Mouse (Mus musculus) hindbrain, embryonic 10.5 days (tissue): ENCODE data around the gene Cyp1a1. TPM values are rescaled to one million over a fixed set of nuclear protein-coding genes. Genes with fewer than 3 reads are reported as not detected.

Source experiments
- DNase-seq: peaks from one replicate; pipeline ENCODE4 v3.0.0-alpha.2; 2017; ENCODE audit warnings: low spot score
- H3K27ac ChIP-seq: fragments of 300-500 bp; sonication (generic); 2 replicates; pipeline ENCODE4 v1.5.1; 2016; ENCODE audit warnings: mild to moderate bottlenecking, moderate library complexity
- H3K27me3 ChIP-seq: fragments of 300-500 bp; sonication (generic); 2 replicates; pipeline ENCODE4 v1.6.1; 2016; ENCODE audit warnings: mild to moderate bottlenecking; ENCODE audit not compliant: poor library complexity, insufficient read depth, severe bottlenecking
- H3K36me3 ChIP-seq: fragments of 300-500 bp; sonication (generic); 2 replicates; pipeline ENCODE4 v1.6.1; 2016; ENCODE audit warnings: mild to moderate bottlenecking, moderate library complexity
- H3K4me1 ChIP-seq: fragments of 300-500 bp; sonication (generic); replicated peaks from 2 replicates; pipeline ENCODE4 v1.6.1; 2016; ENCODE audit warnings: mild to moderate bottlenecking
- H3K4me3 ChIP-seq: fragments of 300-500 bp; sonication (generic); 2 replicates; pipeline ENCODE4 v1.5.1; 2016; ENCODE audit warnings: mild to moderate bottlenecking, moderate library complexity
- H3K9me3 ChIP-seq: fragments of 300-500 bp; sonication (generic); 2 replicates; pipeline ENCODE4 v1.6.1; 2016; ENCODE audit warnings: mild to moderate bottlenecking, moderate library complexity
- WGBS: fragments of 180-500 bp; shearing (Covaris S2); methylation state at CpG from one replicate; pipeline ENCODE4 v1.1.7; 2016; 5-methylcytosine and 5-hydroxymethylcytosine counted together
- polyA plus RNA-seq: library from polyadenylated mRNA; unstranded; fragments of >200 nt; fragmentation: Nextera tagmentation; extraction: Ambion mirVana; gene quantifications from 2 replicates; pipeline ENCODE4 v1.2.1, GENCODE M21; 2016

Cyp1a1 gene
- polyA plus RNA-seq, 1 experiment from 2014 or later: not detected

DNA sequence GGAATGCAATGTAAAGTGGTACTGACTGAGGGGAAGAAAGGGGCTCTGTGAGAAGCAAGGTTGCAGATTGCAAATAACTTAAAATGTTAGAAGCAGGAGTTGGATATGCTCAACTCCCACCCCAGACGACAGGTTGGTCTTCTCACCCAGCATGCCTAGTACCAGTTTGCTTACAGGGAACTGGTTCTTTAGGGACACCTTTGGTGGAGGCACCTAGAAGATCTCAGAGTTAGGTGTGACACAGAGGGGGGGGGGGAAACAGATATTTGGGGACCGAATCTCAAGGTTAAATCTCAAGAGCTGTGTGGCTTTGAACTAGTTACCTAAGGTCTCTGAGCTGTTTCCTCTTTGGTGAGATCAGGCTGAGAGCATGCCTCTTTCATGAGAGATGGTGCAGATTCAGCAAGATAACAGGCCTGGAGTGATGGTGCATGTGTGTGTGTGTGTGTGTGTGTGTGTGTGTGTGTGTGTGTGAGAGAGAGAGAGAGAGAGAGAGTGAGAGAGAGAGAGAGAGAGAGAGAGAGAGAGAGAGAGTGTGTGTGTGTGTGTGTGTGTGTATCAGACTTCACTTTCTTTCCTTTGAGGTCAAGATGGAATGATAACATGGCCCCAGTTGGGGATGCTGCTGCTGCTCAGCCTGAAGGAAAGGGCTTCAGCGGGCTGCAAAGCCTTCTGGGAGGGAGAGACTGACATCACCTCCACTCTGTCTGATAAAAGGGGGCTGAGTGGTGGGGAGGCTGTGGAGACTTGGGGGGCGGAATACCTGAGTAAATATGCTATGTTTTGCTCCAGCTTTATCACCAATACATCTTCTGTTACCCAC lies 40.2 kb upstream of the Cyp1a1 start:
- no peaks in the 10 kb centered on the region for H3K9me3 ChIP-seq
- peaks cover 4% of the 10 kb centered on the region for H3K36me3 ChIP-seq
- H3K27ac ChIP-seq: no peak overlapping the region
- WGBS: 71% methylated on average over 4 of the region's 4 CpGs
- no peak overlapping the region for H3K4me3 ChIP-seq
- H3K27me3 ChIP-seq: peaks cover 14% of the 10 kb centered on the region
- H3K4me1 ChIP-seq: peaks cover 60% of the 10 kb centered on the region
- no peak for DNase-seq

GRCm38 (mm10) chr9:57650130-57650785 lies 37.5 kb upstream of the Cyp1a1 start:
- WGBS: 93% methylated on average over 6 of the region's 6 CpGs
- H3K27ac ChIP-seq: peak overlapping the region; percentile 64
- H3K4me1 ChIP-seq: peaks cover 55% of the 10 kb centered on the region

DNA sequence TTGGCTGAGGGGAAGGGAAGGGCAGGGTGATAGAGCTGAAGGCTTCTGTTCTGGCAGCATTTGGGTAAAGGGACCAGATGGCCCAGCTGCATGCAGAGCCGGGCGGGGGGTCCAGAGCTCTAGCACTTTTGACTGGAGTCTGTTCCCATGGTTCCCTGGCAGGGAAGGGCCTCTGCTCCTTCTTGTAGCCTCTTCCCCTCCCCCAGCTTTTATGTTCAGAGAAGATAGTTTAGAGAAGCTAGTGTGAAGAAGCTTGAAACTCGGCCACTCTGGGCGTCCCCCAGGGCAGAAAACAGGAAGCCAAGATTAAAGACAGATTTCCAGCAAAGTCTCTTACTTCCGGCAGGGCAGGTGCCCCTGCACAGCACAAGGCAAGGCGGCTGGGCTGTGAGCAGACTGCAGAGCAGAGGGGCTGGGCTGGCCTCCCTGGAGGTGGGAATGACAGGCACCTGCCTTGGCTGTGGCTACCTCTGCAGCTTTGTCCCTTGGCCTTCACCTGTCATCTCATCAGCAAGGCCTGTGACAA lies 36.9 kb upstream of the Cyp1a1 start:
- Histone ChIP-seq H3K4me1 (peaks cover 53% of the 10 kb centered on the region), H3K4me3 (no peak overlapping the region), H3K27me3 (peaks cover 40% of the 10 kb centered on the region), H3K9me3 (no peaks in the 10 kb centered on the region), H3K27ac (peak overlapping the region; percentile 64), H3K36me3 (no peaks in the 10 kb centered on the region)
- DNase-seq: no peak
- WGBS: 35% methylated on average over 6 of the region's 6 CpGs

More at GRCm38 (mm10) chr9:57650130-57650785, 37.5 kb upstream of the Cyp1a1 start:
- Histone ChIP-seq H3K9me3 (no peaks in the 10 kb centered on the region), H3K36me3 (no peaks in the 10 kb centered on the region), H3K4me3 (no peak overlapping the region), H3K27me3 (peaks cover 40% of the 10 kb centered on the region)
- no peak for DNase-seq

DNA sequence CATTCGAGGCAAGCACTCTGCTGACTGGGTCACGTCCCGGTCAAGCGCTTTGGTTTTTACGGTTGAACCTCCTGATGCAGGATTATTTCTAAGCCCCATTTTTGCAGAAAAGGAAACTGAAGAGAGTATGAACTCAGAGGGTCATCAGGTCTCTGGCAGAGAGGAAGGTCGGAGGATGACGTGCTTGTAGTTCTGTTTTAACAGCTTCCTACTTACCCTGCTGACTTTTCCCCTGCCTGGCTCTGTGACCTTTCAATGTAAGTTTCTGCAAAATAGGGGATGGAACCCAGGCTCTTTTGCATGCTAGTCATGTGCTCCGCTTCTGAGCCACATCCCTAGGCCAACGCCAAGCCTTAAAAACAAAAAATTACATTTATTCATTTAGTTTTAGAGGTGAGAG lies 35.4 kb upstream of the Cyp1a1 start:
- H3K4me3 ChIP-seq: no peak overlapping the region; the same call in 1 of the 2 replicates
- H3K36me3 ChIP-seq: no peaks in the 10 kb centered on the region
- H3K4me1 ChIP-seq: peaks cover 51% of the 10 kb centered on the region
- no peaks in the 10 kb centered on the region for H3K9me3 ChIP-seq
- DNase-seq: no peak
- H3K27ac ChIP-seq: peak overlapping the region; percentile 83; the same call in 1 of the 2 replicates
- 68% methylated on average over 9 of the region's 9 CpGs for WGBS
- peaks cover 35% of the 10 kb centered on the region for H3K27me3 ChIP-seq

GRCm38 (mm10) chr9:57652855-57653254 lies 34.9 kb upstream of the Cyp1a1 start:
- H3K36me3 ChIP-seq: no peaks in the 10 kb centered on the region
- H3K27me3 ChIP-seq: peaks cover 34% of the 10 kb centered on the region
- WGBS: 21% methylated on average over 3 of the region's 3 CpGs
- H3K4me3 ChIP-seq: no peak overlapping the region
- peak; percentile 42 for DNase-seq
- H3K4me1 ChIP-seq: peaks cover 51% of the 10 kb centered on the region
- H3K27ac ChIP-seq: peak overlapping the region; percentile 83
- H3K9me3 ChIP-seq: no peaks in the 10 kb centered on the region

DNA sequence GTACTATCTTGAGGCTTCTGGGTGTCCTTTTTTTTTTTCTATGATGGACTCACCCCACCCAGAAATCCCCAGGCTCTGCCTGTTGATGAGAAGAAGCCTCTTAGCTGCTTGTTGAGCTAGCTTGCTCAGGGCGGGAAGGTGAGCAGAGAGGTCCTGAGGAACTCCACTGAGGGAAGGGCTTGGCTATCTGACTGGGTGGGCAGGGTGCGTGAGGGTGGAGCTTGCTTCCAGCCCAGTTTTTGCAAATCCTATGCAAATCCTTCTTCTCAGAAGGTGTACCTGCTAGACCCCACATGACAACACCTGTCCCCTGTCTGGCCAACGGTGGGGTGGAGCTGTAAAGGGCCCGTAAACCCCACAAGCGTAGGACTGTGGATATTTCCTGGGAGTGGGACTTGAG lies 34.4 kb upstream of the Cyp1a1 start, which contains the start of gene Csk:
Gene Csk, minus strand, starts transcription at position 349 of the 400 bp plus-strand sequence.
- Histone ChIP-seq H3K36me3 (no peaks in the 10 kb centered on the region), H3K4me3 (no peak within 1 kb of the TSS; the same call in 1 of the 2 replicates), H3K27ac (peak within 1 kb of the TSS; percentile 83), H3K27me3 (peaks cover 34% of the 10 kb centered on the region), H3K4me1 (peaks cover 51% of the 10 kb centered on the region), H3K9me3 (no peaks in the 10 kb centered on the region)
- no peak for DNase-seq
- 36% methylated on average over 5 of the region's 5 CpGs for WGBS

DNA sequence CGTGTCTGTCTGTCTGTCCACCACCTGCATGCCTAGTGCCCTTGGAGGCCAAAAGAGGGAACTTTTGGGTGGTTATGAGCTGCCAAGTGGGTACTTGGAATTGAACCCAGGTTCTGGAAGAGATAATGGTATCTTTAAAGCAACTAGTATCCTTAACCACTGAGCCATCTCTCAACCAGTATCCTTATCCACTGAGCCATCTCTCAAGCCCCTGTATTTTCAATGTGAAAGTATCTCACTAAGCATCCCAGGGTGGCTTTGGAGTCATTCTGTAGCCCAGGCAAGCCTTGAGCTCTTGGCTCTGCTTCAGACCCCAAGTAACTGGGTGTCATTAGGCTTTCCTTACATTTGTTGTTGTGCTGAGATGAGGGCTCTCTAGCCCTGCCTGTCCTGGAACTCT lies 32.8 kb upstream of the Cyp1a1 start:
- peaks cover 51% of the 10 kb centered on the region for H3K4me1 ChIP-seq
- no peak overlapping the region for H3K27ac ChIP-seq
- H3K36me3 ChIP-seq: no peaks in the 10 kb centered on the region
- no peak for DNase-seq
- peaks cover 34% of the 10 kb centered on the region for H3K27me3 ChIP-seq
- WGBS: 89% methylated on average over 1 of the region's 1 CpGs
- H3K9me3 ChIP-seq: no peaks in the 10 kb centered on the region
- H3K4me3 ChIP-seq: no peak overlapping the region

DNA sequence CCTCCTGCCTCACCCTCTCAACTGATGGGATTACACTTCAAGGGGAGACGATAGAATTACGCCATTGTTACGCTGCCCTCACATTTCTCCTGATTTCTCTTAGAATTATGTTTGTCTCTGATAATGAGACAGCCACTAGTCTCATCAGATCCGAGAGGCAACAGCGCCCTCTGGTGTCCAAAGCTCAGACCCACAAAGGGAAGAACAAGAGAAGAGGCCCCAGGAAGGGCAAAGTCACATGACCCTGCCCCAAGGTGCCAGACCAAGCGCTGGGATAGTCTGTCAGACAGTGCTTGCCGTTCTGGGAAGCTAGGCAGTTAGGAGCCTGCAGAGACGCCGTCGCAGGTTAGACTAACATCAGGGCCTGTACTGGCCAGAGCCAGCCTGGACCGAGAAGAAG lies 32.0 kb upstream of the Cyp1a1 start:
- Histone ChIP-seq H3K27ac (peak overlapping the region; percentile 68), H3K4me1 (peaks cover 44% of the 10 kb centered on the region), H3K4me3 (peak overlapping the region; percentile 22), H3K9me3 (no peaks in the 10 kb centered on the region), H3K36me3 (no peaks in the 10 kb centered on the region), H3K27me3 (peaks cover 34% of the 10 kb centered on the region)
- WGBS: 5% methylated on average over 11 of the region's 11 CpGs
- DNase-seq: peak; percentile 96

GRCm38 (mm10) chr9:57656631-57657350 lies 30.9 kb upstream of the Cyp1a1 start:
- 88% methylated on average over 19 of the region's 19 CpGs for WGBS
- H3K4me3 ChIP-seq: no peak overlapping the region
- H3K27ac ChIP-seq: no peak overlapping the region
- H3K9me3 ChIP-seq: no peaks in the 10 kb centered on the region
- no peaks in the 10 kb centered on the region for H3K36me3 ChIP-seq
- DNase-seq: no peak
- H3K4me1 ChIP-seq: peaks cover 34% of the 10 kb centered on the region
- H3K27me3 ChIP-seq: peaks cover 34% of the 10 kb centered on the region

GRCm38 (mm10) chr9:57657843-57658242 lies 29.9 kb upstream of the Cyp1a1 start:
- DNase-seq: no peak
- Histone ChIP-seq H3K9me3 (no peaks in the 10 kb centered on the region), H3K4me1 (peaks cover 24% of the 10 kb centered on the region), H3K4me3 (no peak overlapping the region), H3K27me3 (peaks cover 31% of the 10 kb centered on the region), H3K27ac (no peak overlapping the region), H3K36me3 (no peaks in the 10 kb centered on the region)
- whole genome bisulfite sequencing: 65% methylated on average over 4 of the region's 4 CpGs

DNA sequence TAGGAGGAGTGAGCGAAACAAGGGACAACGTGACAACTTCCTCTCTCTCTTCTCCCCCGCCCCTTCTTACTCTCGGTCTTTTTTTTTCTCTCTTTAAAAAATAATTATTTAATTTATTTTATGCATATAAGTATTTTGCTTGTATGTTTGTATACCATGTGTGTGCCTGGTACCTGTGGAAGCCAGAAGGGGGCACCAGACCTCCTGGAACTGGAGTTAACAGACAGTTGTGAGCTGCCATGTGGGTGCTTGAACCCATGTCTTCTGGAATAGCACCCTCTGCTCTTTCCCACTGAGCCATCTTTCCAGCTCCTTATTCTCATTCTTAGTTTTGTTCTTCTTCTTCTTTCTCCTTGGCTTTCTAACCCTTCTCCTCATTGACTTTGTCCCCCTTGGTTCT lies 28.8 kb upstream of the Cyp1a1 start:
- WGBS: 77% methylated on average over 4 of the region's 4 CpGs
- no peak overlapping the region for H3K27ac ChIP-seq

DNA sequence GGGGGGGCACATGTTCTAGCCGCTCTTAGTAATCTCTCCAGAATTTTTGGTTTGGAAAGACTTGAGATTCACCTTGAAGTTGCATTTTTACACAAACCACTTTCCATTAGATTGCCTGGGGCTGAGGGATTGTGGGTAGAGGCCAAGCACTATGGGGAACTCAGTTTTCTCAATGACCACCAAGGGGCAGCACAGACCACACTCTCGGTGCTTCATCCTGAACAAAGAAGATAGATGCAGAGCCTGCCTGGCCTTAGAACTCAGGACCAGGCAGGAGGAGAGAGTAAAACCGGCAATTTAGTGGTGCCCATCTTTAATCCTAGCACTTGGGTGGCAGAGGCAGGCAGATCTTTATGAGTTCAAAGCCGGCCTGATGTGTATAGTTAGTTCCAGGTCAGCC lies 28.0 kb upstream of the Cyp1a1 start:
- peak; percentile 70 for DNase-seq

More for the DNA sequence above, 28.8 kb upstream of the Cyp1a1 start:
- no peaks in the 10 kb centered on the region for H3K36me3 ChIP-seq
- no peaks in the 10 kb centered on the region for H3K9me3 ChIP-seq
- DNase-seq: no peak
- H3K4me1 ChIP-seq: peaks cover 13% of the 10 kb centered on the region
- H3K27me3 ChIP-seq: peaks cover 20% of the 10 kb centered on the region
- H3K4me3 ChIP-seq: no peak overlapping the region

More for the DNA sequence above, 28.0 kb upstream of the Cyp1a1 start:
- Histone ChIP-seq H3K27me3 (peaks cover 12% of the 10 kb centered on the region), H3K4me1 (peaks cover 8% of the 10 kb centered on the region), H3K36me3 (no peaks in the 10 kb centered on the region), H3K9me3 (no peaks in the 10 kb centered on the region), H3K4me3 (no peak overlapping the region), H3K27ac (peak overlapping the region; percentile 57)
- 27% methylated on average over 4 of the region's 4 CpGs for WGBS
